14 mouse cellular contexts compared by ENCODE assay signal in genomic region chr7:127815116-127815665, GRCm38 (mm10). TPM values are rescaled to one million over a fixed set of nuclear protein-coding genes. Genes with fewer than 3 reads are reported as not detected.
DNase-seq lines count a peak whose midpoint lies in the region; ATAC-seq and TF ChIP-seq lines count a peak whose summit lies in the region.
"Had no signal": no experiment of that assay in that cellular context is flagged by ENCODE, and none has a peak within 500 bp of the region (broad histone marks: within the 10 kb centered on the region; RNA-seq: fewer than 3 reads in every experiment).

No protein-coding gene starts in this region.

- H3K27me3 ChIP-seq in forebrain, embryonic 13.5 days, result no peaks in the 10 kb centered on the region
- H3K27me3 ChIP-seq in forebrain, embryonic 11.5 days (ENCODE audit: control insufficient read depth, insufficient read depth, low read length), result no peaks in the 10 kb centered on the region
- H3K27me3 ChIP-seq in intestine, embryonic 14.5 days (replicated peaks; ENCODE audit: control insufficient read depth, insufficient read depth, low read length), result no peaks in the 10 kb centered on the region
- H3K27me3 ChIP-seq in intestine, embryonic 15.5 days (replicated peaks), result no peaks in the 10 kb centered on the region
- H3K27me3 ChIP-seq in stomach, embryonic 15.5 days (replicated peaks), result no peaks in the 10 kb centered on the region
- no peaks in the 10 kb centered on the region for H3K27me3 ChIP-seq in stomach, postnatal 0 days (ENCODE audit: control insufficient read depth, insufficient read depth, low read length)
- H3K27me3 ChIP-seq in midbrain, embryonic 13.5 days, result no peaks in the 10 kb centered on the region
- H3K27me3 ChIP-seq: lung, embryonic 15.5 days had no signal

- no peak overlapping the region for H3K9ac ChIP-seq in forebrain, embryonic 13.5 days
- no peak overlapping the region for H3K9ac ChIP-seq in forebrain, embryonic 11.5 days (ENCODE audit: low read length)
- peak overlapping the region; percentile 8; the same call in 1 of the 2 replicates for H3K9ac ChIP-seq in intestine, embryonic 14.5 days (ENCODE audit: low read length)
- H3K9ac ChIP-seq in intestine, embryonic 15.5 days, result no peak overlapping the region
- H3K9ac ChIP-seq in stomach, embryonic 15.5 days, result no peak overlapping the region
- H3K9ac ChIP-seq in stomach, postnatal 0 days (ENCODE audit: low read length), result no peak overlapping the region
- H3K9ac ChIP-seq in midbrain, embryonic 13.5 days (replicated peaks), result no peak overlapping the region
- H3K9ac ChIP-seq: lung, embryonic 15.5 days had no signal

- no peak for TF ChIP-seq CTCF in stomach, postnatal 0 days (IDR thresholded peaks at IDR 0.05; ENCODE audit: low read depth)
- no peak for TF ChIP-seq CTCF in olfactory bulb, adult 2 months (IDR thresholded peaks at IDR 0.05; ENCODE audit: insufficient read depth, low read depth, low read length)

- H3K4me3 ChIP-seq in forebrain, embryonic 13.5 days, result no peak overlapping the region
- H3K4me3 ChIP-seq in forebrain, embryonic 11.5 days (ENCODE audit: low read depth, low read length), result no peak overlapping the region
- H3K4me3 ChIP-seq in intestine, embryonic 14.5 days (ENCODE audit: low read depth, low read length), result no peak overlapping the region
- no peak overlapping the region for H3K4me3 ChIP-seq in intestine, embryonic 15.5 days (replicated peaks)
- no peak overlapping the region for H3K4me3 ChIP-seq in stomach, embryonic 15.5 days (replicated peaks)
- no peak overlapping the region for H3K4me3 ChIP-seq in stomach, postnatal 0 days (ENCODE audit: low read depth, low read length)
- no peak overlapping the region for H3K4me3 ChIP-seq in olfactory bulb, adult 2 months (ENCODE audit: insufficient read depth, low read depth, low read length)
- H3K4me3 ChIP-seq in midbrain, embryonic 13.5 days (replicated peaks), result no peak overlapping the region
- H3K4me3 ChIP-seq: erythroblast, embryonic 14.5 days; lung, embryonic 15.5 days; myocyte had no signal

- ATAC-seq in forebrain, embryonic 13.5 days, result no peak
- no peak for ATAC-seq in forebrain, embryonic 11.5 days (replicated peaks; ENCODE audit: low FRiP score)
- ATAC-seq in intestine, embryonic 14.5 days (replicated peaks; ENCODE audit: low FRiP score, low TSS enrichment, low read depth), result no peak
- ATAC-seq in intestine, embryonic 15.5 days, result no peak
- no peak for ATAC-seq in stomach, embryonic 15.5 days (ENCODE audit: insufficient read depth, low FRiP score, low read depth)
- no peak for ATAC-seq in stomach, postnatal 0 days (ENCODE audit: low FRiP score, low TSS enrichment)
- ATAC-seq in midbrain, embryonic 13.5 days, result no peak
- ATAC-seq: activated CD4-positive, CD25-positive, alpha-beta regulatory T cell, adult 4 months had no signal

- H3K36me3 ChIP-seq in forebrain, embryonic 13.5 days (ENCODE audit: poor library complexity, severe bottlenecking), result peaks cover 55% of the 10 kb centered on the region
- no peaks in the 10 kb centered on the region for H3K36me3 ChIP-seq in forebrain, embryonic 11.5 days (ENCODE audit: control insufficient read depth, insufficient read depth, low read length)
- peaks cover 10% of the 10 kb centered on the region; the same call in 1 of the 2 replicates for H3K36me3 ChIP-seq in intestine, embryonic 14.5 days (ENCODE audit: control insufficient read depth, insufficient read depth, low read length)
- no peaks in the 10 kb centered on the region for H3K36me3 ChIP-seq in intestine, embryonic 15.5 days
- no peaks in the 10 kb centered on the region for H3K36me3 ChIP-seq in stomach, embryonic 15.5 days
- H3K36me3 ChIP-seq in stomach, postnatal 0 days (ENCODE audit: control insufficient read depth, insufficient read depth, low read length), result no peaks in the 10 kb centered on the region
- peaks cover 54% of the 10 kb centered on the region for H3K36me3 ChIP-seq in midbrain, embryonic 13.5 days
- H3K36me3 ChIP-seq: lung, embryonic 15.5 days had no signal

- no peak overlapping the region for H3K4me2 ChIP-seq in forebrain, embryonic 13.5 days
- H3K4me2 ChIP-seq in forebrain, embryonic 11.5 days (ENCODE audit: low read depth, low read length, severe bottlenecking), result no peak overlapping the region
- H3K4me2 ChIP-seq in intestine, embryonic 14.5 days (ENCODE audit: low read length), result no peak overlapping the region
- no peak overlapping the region for H3K4me2 ChIP-seq in intestine, embryonic 15.5 days (replicated peaks)
- no peak overlapping the region for H3K4me2 ChIP-seq in stomach, embryonic 15.5 days
- H3K4me2 ChIP-seq in stomach, postnatal 0 days (replicated peaks; ENCODE audit: low read depth), result no peak overlapping the region
- H3K4me2 ChIP-seq in midbrain, embryonic 13.5 days (replicated peaks), result no peak overlapping the region

- TF ChIP-seq EP300 in stomach, postnatal 0 days (optimal IDR thresholded peaks at IDR 0.05), result no peak

- DNase-seq in forebrain, embryonic 11.5 days (ENCODE audit: low spot score), result no peak
- DNase-seq in intestine, embryonic 14.5 days (ENCODE audit: low spot score), result no peak
- DNase-seq in stomach, postnatal 0 days (ENCODE audit: low spot score), result no peak

- WGBS in forebrain, embryonic 13.5 days, result 93% methylated on average over 15 of the region's 15 CpGs
- WGBS in forebrain, embryonic 11.5 days, result 95% methylated on average over 15 of the region's 15 CpGs
- 88% methylated on average over 15 of the region's 15 CpGs for WGBS in intestine, embryonic 14.5 days
- 89% methylated on average over 15 of the region's 15 CpGs for WGBS in intestine, embryonic 15.5 days
- 87% methylated on average over 15 of the region's 15 CpGs for WGBS in stomach, embryonic 15.5 days
- WGBS in stomach, postnatal 0 days, result 86% methylated on average over 15 of the region's 15 CpGs
- 82% methylated on average over 15 of the region's 15 CpGs for WGBS in olfactory bulb, adult 2 months
- 96% methylated on average over 15 of the region's 15 CpGs for WGBS in midbrain, embryonic 13.5 days

- H3K4me1 ChIP-seq in forebrain, embryonic 13.5 days, result peaks cover 17% of the 10 kb centered on the region; the same call in 1 of the 2 replicates
- H3K4me1 ChIP-seq in forebrain, embryonic 11.5 days (replicated peaks; ENCODE audit: control insufficient read depth, insufficient read depth, low read length), result no peaks in the 10 kb centered on the region
- H3K4me1 ChIP-seq in intestine, embryonic 14.5 days (replicated peaks; ENCODE audit: control insufficient read depth, insufficient read depth, low read length), result no peaks in the 10 kb centered on the region
- no peaks in the 10 kb centered on the region for H3K4me1 ChIP-seq in intestine, embryonic 15.5 days (replicated peaks)
- 0 out of 2 replicates have a peak, but pooled peaks cover 4% of the 10 kb centered on the region for H3K4me1 ChIP-seq in stomach, embryonic 15.5 days
- no peaks in the 10 kb centered on the region for H3K4me1 ChIP-seq in stomach, postnatal 0 days (replicated peaks; ENCODE audit: control insufficient read depth, insufficient read depth)
- peaks cover 55% of the 10 kb centered on the region for H3K4me1 ChIP-seq in olfactory bulb, adult 2 months (ENCODE audit: control insufficient read depth, insufficient read depth, low read length)
- 0 out of 2 replicates have a peak, but pooled peaks cover 3% of the 10 kb centered on the region for H3K4me1 ChIP-seq in midbrain, embryonic 13.5 days (replicated peaks)

- H3K27ac ChIP-seq in forebrain, embryonic 13.5 days, result peak overlapping the region; percentile 55; the same call in 1 of the 2 replicates
- no peak overlapping the region for H3K27ac ChIP-seq in forebrain, embryonic 11.5 days (ENCODE audit: low read depth, low read length)
- no peak overlapping the region for H3K27ac ChIP-seq in intestine, embryonic 14.5 days (ENCODE audit: low read depth)
- H3K27ac ChIP-seq in intestine, embryonic 15.5 days, result no peak overlapping the region
- 0 out of 2 replicates have a peak overlapping the region, but pooled peaks have one; percentile 13 for H3K27ac ChIP-seq in stomach, embryonic 15.5 days
- no peak overlapping the region for H3K27ac ChIP-seq in stomach, postnatal 0 days (replicated peaks)
- H3K27ac ChIP-seq in olfactory bulb, adult 2 months (ENCODE audit: insufficient read depth, low read depth, low read length), result peak overlapping the region; percentile 64
- no peak overlapping the region for H3K27ac ChIP-seq in midbrain, embryonic 13.5 days

- H3K9me3 ChIP-seq in forebrain, embryonic 13.5 days (replicated peaks), result no peaks in the 10 kb centered on the region
- no peaks in the 10 kb centered on the region for H3K9me3 ChIP-seq in forebrain, embryonic 11.5 days (ENCODE audit: control insufficient read depth, low read length)
- H3K9me3 ChIP-seq in intestine, embryonic 14.5 days (ENCODE audit: control insufficient read depth, low read length), result no peaks in the 10 kb centered on the region
- H3K9me3 ChIP-seq in intestine, embryonic 15.5 days, result no peaks in the 10 kb centered on the region
- H3K9me3 ChIP-seq in stomach, embryonic 15.5 days, result no peaks in the 10 kb centered on the region
- no peaks in the 10 kb centered on the region for H3K9me3 ChIP-seq in stomach, postnatal 0 days (ENCODE audit: control insufficient read depth, low read length)
- no peaks in the 10 kb centered on the region for H3K9me3 ChIP-seq in midbrain, embryonic 13.5 days
- H3K9me3 ChIP-seq: lung, embryonic 15.5 days had no signal

- no peak for TF ChIP-seq POLR2A in olfactory bulb, adult 2 months (IDR thresholded peaks at IDR 0.05; ENCODE audit: insufficient read depth, low read depth, low read length)

RNA-seq across cellular contexts. Expression of gene Stx4a, which starts 8.9 kb away (rescaled TPM):
- polyA plus RNA-seq in forebrain, embryonic 13.5 days (2015; fragmentation: Nextera tagmentation; extraction: Ambion mirVana), result 20.5 and 25.6 TPM in 2 replicates
- 10.1 and 13.2 TPM in 2 replicates for polyA plus RNA-seq in forebrain, embryonic 11.5 days (2014; fragmentation: Nextera tagmentation; extraction: Ambion mirVana)
- polyA plus RNA-seq in intestine, embryonic 14.5 days (2014; fragmentation: Nextera tagmentation; extraction: Ambion mirVana), result 21.7 and 28.1 TPM in 2 replicates
- 40.6 and 40.7 TPM in 2 replicates for polyA plus RNA-seq in intestine, embryonic 15.5 days (2015; fragmentation: Nextera tagmentation; extraction: Ambion mirVana)
- polyA plus RNA-seq in stomach, embryonic 15.5 days (2015; fragmentation: Nextera tagmentation; extraction: Ambion mirVana), result 45.3 and 48.1 TPM in 2 replicates
- polyA plus RNA-seq in stomach, postnatal 0 days (2015; fragmentation: Nextera tagmentation; extraction: Ambion mirVana), result 28.4 and 28.8 TPM in 2 replicates
- not detected in 2 replicates for polyA plus RNA-seq in olfactory bulb, adult 2 months (2012; ENCODE audit: insufficient read depth, insufficient read length, low replicate concordance, missing spikeins)
- 15.6 and 24.1 TPM in 2 replicates for polyA plus RNA-seq in midbrain, embryonic 13.5 days (2015; fragmentation: Nextera tagmentation; extraction: Ambion mirVana)

RNA-seq across cellular contexts. Expression of gene Stx1b, which starts 9.2 kb away (rescaled TPM):
- 18.9 and 21.9 TPM in 2 replicates for polyA plus RNA-seq in forebrain, embryonic 13.5 days (2015; fragmentation: Nextera tagmentation; extraction: Ambion mirVana)
- 11.1 and 13.0 TPM in 2 replicates for polyA plus RNA-seq in forebrain, embryonic 11.5 days (2014; fragmentation: Nextera tagmentation; extraction: Ambion mirVana)
- 4.9 and 6.1 TPM in 2 replicates for polyA plus RNA-seq in intestine, embryonic 14.5 days (2014; fragmentation: Nextera tagmentation; extraction: Ambion mirVana)
- 3.2 and 3.4 TPM in 2 replicates for polyA plus RNA-seq in intestine, embryonic 15.5 days (2015; fragmentation: Nextera tagmentation; extraction: Ambion mirVana)
- 3.2 and 3.4 TPM in 2 replicates for polyA plus RNA-seq in stomach, embryonic 15.5 days (2015; fragmentation: Nextera tagmentation; extraction: Ambion mirVana)
- polyA plus RNA-seq in stomach, postnatal 0 days (2015; fragmentation: Nextera tagmentation; extraction: Ambion mirVana), result 0.80 and 1.2 TPM in 2 replicates
- polyA plus RNA-seq in olfactory bulb, adult 2 months (2012; ENCODE audit: insufficient read depth, insufficient read length, low replicate concordance, missing spikeins), result 303 TPM in 1 of 2 replicates, not detected in the other
- polyA plus RNA-seq in midbrain, embryonic 13.5 days (2015; fragmentation: Nextera tagmentation; extraction: Ambion mirVana), result 33.3 and 34.2 TPM in 2 replicates

RNA-seq across cellular contexts. Expression of gene Hsd3b7, which starts 14.8 kb away (rescaled TPM):
- polyA plus RNA-seq in forebrain, embryonic 13.5 days (2015; fragmentation: Nextera tagmentation; extraction: Ambion mirVana), result 5.0 and 7.5 TPM in 2 replicates
- 6.5 and 7.9 TPM in 2 replicates for polyA plus RNA-seq in forebrain, embryonic 11.5 days (2014; fragmentation: Nextera tagmentation; extraction: Ambion mirVana)
- 21.6 and 22.0 TPM in 2 replicates for polyA plus RNA-seq in intestine, embryonic 14.5 days (2014; fragmentation: Nextera tagmentation; extraction: Ambion mirVana)
- polyA plus RNA-seq in intestine, embryonic 15.5 days (2015; fragmentation: Nextera tagmentation; extraction: Ambion mirVana), result 28.0 and 31.2 TPM in 2 replicates
- polyA plus RNA-seq in stomach, embryonic 15.5 days (2015; fragmentation: Nextera tagmentation; extraction: Ambion mirVana), result 27.4 and 31.8 TPM in 2 replicates
- 31.7 and 32.3 TPM in 2 replicates for polyA plus RNA-seq in stomach, postnatal 0 days (2015; fragmentation: Nextera tagmentation; extraction: Ambion mirVana)
- not detected in 2 replicates for polyA plus RNA-seq in olfactory bulb, adult 2 months (2012; ENCODE audit: insufficient read depth, insufficient read length, low replicate concordance, missing spikeins)
- 8.6 and 9.2 TPM in 2 replicates for polyA plus RNA-seq in midbrain, embryonic 13.5 days (2015; fragmentation: Nextera tagmentation; extraction: Ambion mirVana)

RNA-seq across cellular contexts. Expression of gene Gm49388, which starts 29.8 kb away (rescaled TPM):
- not detected in 2 replicates for polyA plus RNA-seq in forebrain, embryonic 13.5 days (2015; fragmentation: Nextera tagmentation; extraction: Ambion mirVana)
- not detected in 2 replicates for polyA plus RNA-seq in forebrain, embryonic 11.5 days (2014; fragmentation: Nextera tagmentation; extraction: Ambion mirVana)
- 0.43 TPM in 1 of 2 replicates, not detected in the other for polyA plus RNA-seq in intestine, embryonic 14.5 days (2014; fragmentation: Nextera tagmentation; extraction: Ambion mirVana)
- polyA plus RNA-seq in intestine, embryonic 15.5 days (2015; fragmentation: Nextera tagmentation; extraction: Ambion mirVana), result not detected in 2 replicates
- polyA plus RNA-seq in stomach, embryonic 15.5 days (2015; fragmentation: Nextera tagmentation; extraction: Ambion mirVana), result not detected in 2 replicates
- polyA plus RNA-seq in stomach, postnatal 0 days (2015; fragmentation: Nextera tagmentation; extraction: Ambion mirVana), result not detected in 2 replicates
- polyA plus RNA-seq in olfactory bulb, adult 2 months (2012; ENCODE audit: insufficient read depth, insufficient read length, low replicate concordance, missing spikeins), result not detected in 2 replicates
- polyA plus RNA-seq in midbrain, embryonic 13.5 days (2015; fragmentation: Nextera tagmentation; extraction: Ambion mirVana), result not detected in 2 replicates
- polyA plus RNA-seq: activated CD4-positive, CD25-positive, alpha-beta regulatory T cell, adult 4 months; erythroblast, embryonic 14.5 days; intestine, postnatal 0 days; lung, embryonic 15.5 days; stomach, embryonic 16.5 days had no signal

RNA-seq across cellular contexts. Expression of gene Setd1a, which starts 38.7 kb away (rescaled TPM):
- 20.0 and 21.5 TPM in 2 replicates for polyA plus RNA-seq in forebrain, embryonic 13.5 days (2015; fragmentation: Nextera tagmentation; extraction: Ambion mirVana)
- 28.8 and 30.7 TPM in 2 replicates for polyA plus RNA-seq in forebrain, embryonic 11.5 days (2014; fragmentation: Nextera tagmentation; extraction: Ambion mirVana)
- polyA plus RNA-seq in intestine, embryonic 14.5 days (2014; fragmentation: Nextera tagmentation; extraction: Ambion mirVana), result 25.0 and 25.6 TPM in 2 replicates
- 15.2 and 17.4 TPM in 2 replicates for polyA plus RNA-seq in intestine, embryonic 15.5 days (2015; fragmentation: Nextera tagmentation; extraction: Ambion mirVana)
- polyA plus RNA-seq in stomach, embryonic 15.5 days (2015; fragmentation: Nextera tagmentation; extraction: Ambion mirVana), result 21.1 and 25.0 TPM in 2 replicates
- polyA plus RNA-seq in stomach, postnatal 0 days (2015; fragmentation: Nextera tagmentation; extraction: Ambion mirVana), result 6.9 and 8.0 TPM in 2 replicates
- polyA plus RNA-seq in olfactory bulb, adult 2 months (2012; ENCODE audit: insufficient read depth, insufficient read length, low replicate concordance, missing spikeins), result 526 TPM in 1 of 2 replicates, not detected in the other
- 19.7 and 22.7 TPM in 2 replicates for polyA plus RNA-seq in midbrain, embryonic 13.5 days (2015; fragmentation: Nextera tagmentation; extraction: Ambion mirVana)

Comparison
In these comparisons a context has a peak if more than half of its experiments do, and no peak if none do; other contexts are left out.
1. H3K27ac ChIP-seq: peak in forebrain, embryonic 13.5 days (single experiment), stomach, embryonic 15.5 days (single experiment) and olfactory bulb, adult 2 months (single experiment); none in forebrain, embryonic 11.5 days (single experiment), intestine, embryonic 14.5 days (single experiment), intestine, embryonic 15.5 days (single experiment), stomach, postnatal 0 days (single experiment) and midbrain, embryonic 13.5 days (single experiment).